Mouse (Mus musculus): ENCODE results near the gene Acnat1. TPM values are rescaled to one million over a fixed set of nuclear protein-coding genes. Genes with fewer than 3 reads are reported as not detected.

Gene Acnat1
- polyA plus RNA-seq, 1 experiment from 2014 or later: not detected

Other genes starting within 250 kb of the Acnat1 start
- not detected in 2 replicates for gene Acnat2, start 65.8 kb downstream of the Acnat1 start, polyA plus RNA-seq (2014; fragmentation: Nextera tagmentation; extraction: Ambion mirVana)
- 0.27 TPM in 1 of 2 replicates, not detected in the other for gene Baat, start 32.6 kb upstream of the Acnat1 start, polyA plus RNA-seq (2014; fragmentation: Nextera tagmentation; extraction: Ambion mirVana)
- gene Mrpl50, start 47.2 kb upstream of the Acnat1 start, polyA plus RNA-seq (2014; fragmentation: Nextera tagmentation; extraction: Ambion mirVana): 77.3 and 89.8 TPM in 2 replicates
- 12.6 and 16.2 TPM in 2 replicates for gene Zfp189, start 47.3 kb upstream of the Acnat1 start, polyA plus RNA-seq (2014; fragmentation: Nextera tagmentation; extraction: Ambion mirVana)
- gene Aldob, start 75.6 kb upstream of the Acnat1 start, polyA plus RNA-seq (2014; fragmentation: Nextera tagmentation; extraction: Ambion mirVana): 0.52 and 0.80 TPM in 2 replicates
- 116 and 136 TPM in 2 replicates for gene Tmem246, start 124.0 kb upstream of the Acnat1 start, polyA plus RNA-seq (2014; fragmentation: Nextera tagmentation; extraction: Ambion mirVana)
- gene Rnf20, start 158.1 kb upstream of the Acnat1 start, polyA plus RNA-seq (2014; fragmentation: Nextera tagmentation; extraction: Ambion mirVana): 63.9 and 65.7 TPM in 2 replicates
- gene Ppp3r2, start 208.1 kb upstream of the Acnat1 start, polyA plus RNA-seq (2014; fragmentation: Nextera tagmentation; extraction: Ambion mirVana): 0.51 and 0.59 TPM in 2 replicates

Data from hindbrain, embryonic 14.5 days (tissue).